Mouse (Mus musculus) CH12.LX (cell line): Measurements from ENCODE around the gene Ppp1r35. TPM values are rescaled to one million over a fixed set of nuclear protein-coding genes. Genes with fewer than 3 reads are reported as not detected.

ENCODE experiments used
- DNase-seq: peaks from one replicate; pipeline ENCODE4 v3.0.0-alpha.2; 2013; ENCODE audit errors: extremely low read depth
- H3K27ac ChIP-seq: 2 replicates; pipeline ENCODE4 v1.5.1; 2012; ENCODE audit warnings: low read depth, mild to moderate bottlenecking, control low read depth, moderate library complexity; ENCODE audit not compliant: insufficient read depth
- H3K27me3 ChIP-seq: replicated peaks from 2 replicates; pipeline ENCODE3; 2012; ENCODE audit warnings: inconsistent platforms
- H3K36me3 ChIP-seq, 2 experiments: replicated peaks in 1 of 2; 2 replicates each; pipeline versions ENCODE3 to v1.6.1; 2012; ENCODE audit warnings: inconsistent platforms in 1 of 2, low read length in 1 of 2, mild to moderate bottlenecking in 1 of 2, mixed read lengths in 1 of 2, moderate library complexity in 1 of 2; ENCODE audit not compliant: control insufficient read depth in 1 of 2, insufficient read depth in 1 of 2
- H3K4me1 ChIP-seq, 2 experiments: 2 replicates each; pipeline ENCODE4 v1.6.1; 2012; ENCODE audit warnings: inconsistent platforms in 1 of 2, moderate library complexity in 1 of 2; ENCODE audit not compliant: insufficient read depth in 2 of 2, control insufficient read depth in 1 of 2
- H3K4me2 ChIP-seq: 2 replicates; pipeline ENCODE4 v1.6.1; 2012; ENCODE audit warnings: low read depth, mild to moderate bottlenecking, control low read depth; ENCODE audit not compliant: poor library complexity, insufficient read depth, severe bottlenecking
- H3K4me3 ChIP-seq, 3 experiments: fragments of 150-350 bp in 1 of 3; sonication (generic) in 1 of 3; replicated peaks in 1 of 3; 2 replicates each; pipeline versions ENCODE3 to v1.5.1; 2011 to 2012; ENCODE audit warnings: low read depth in 2 of 3, low read length in 2 of 3, mild to moderate bottlenecking in 2 of 3, moderate library complexity in 2 of 3, control low read depth in 1 of 3, improper control_type of control experiment in 1 of 3, inconsistent platforms in 1 of 3, mixed read lengths in 1 of 3; ENCODE audit not compliant: poor library complexity in 1 of 3
- H3K79me2 ChIP-seq: replicated peaks from 2 replicates; pipeline ENCODE4 v1.6.1; 2012; ENCODE audit warnings: mild to moderate bottlenecking, moderate library complexity; ENCODE audit not compliant: control insufficient read depth, poor library complexity, insufficient read depth, severe bottlenecking; ENCODE audit errors: extremely low read depth
- H3K9ac ChIP-seq: 2 replicates; pipeline ENCODE4 v1.6.1; 2012; ENCODE audit warnings: low read depth, mild to moderate bottlenecking, control low read depth, moderate library complexity; ENCODE audit not compliant: insufficient read depth
- H3K9me3 ChIP-seq: replicated peaks from 2 replicates; pipeline ENCODE3; 2012; ENCODE audit warnings: low read length, inconsistent platforms, mixed read lengths
- CHD2 ChIP-seq: IDR thresholded peaks from 2 replicates; pipeline ENCODE4 v1.6.1; 2011; ENCODE audit warnings: low read length, improper control_type of control experiment
- ELF1 ChIP-seq: IDR thresholded peaks from 2 replicates; pipeline ENCODE4 v1.6.1; 2014; ENCODE audit warnings: low read depth, mild to moderate bottlenecking, inconsistent platforms, low read length, improper control_type of control experiment
- EP300 ChIP-seq: IDR thresholded peaks from 2 replicates; pipeline ENCODE4 v1.6.1; 2011; ENCODE audit warnings: low read length, improper control_type of control experiment
- ETS1 ChIP-seq: conservative IDR thresholded peaks from 2 replicates; pipeline ENCODE4 v1.6.1; 2012; ENCODE audit warnings: low read depth, mild to moderate bottlenecking, inconsistent platforms, low read length, improper control_type of control experiment, moderate library complexity
- GABPA ChIP-seq: IDR thresholded peaks from 2 replicates; pipeline ENCODE4 v1.6.1; 2012; ENCODE audit warnings: low read depth, low read length, improper control_type of control experiment, inconsistent platforms; ENCODE audit not compliant: insufficient replicate concordance
- IRF4 ChIP-seq: IDR thresholded peaks from 2 replicates; pipeline ENCODE4 v1.6.1; 2014; ENCODE audit warnings: low read depth, mild to moderate bottlenecking, inconsistent platforms, low read length, improper control_type of control experiment
- JUN ChIP-seq: IDR thresholded peaks from 2 replicates; pipeline ENCODE4 v1.6.1; 2011; ENCODE audit warnings: low read depth, mild to moderate bottlenecking, low read length, improper control_type of control experiment, moderate library complexity; ENCODE audit not compliant: insufficient read depth
- JUND ChIP-seq: conservative IDR thresholded peaks from 2 replicates; pipeline ENCODE4 v1.6.1; 2011; ENCODE audit warnings: low read depth, low read length, improper control_type of control experiment
- MAX ChIP-seq: IDR thresholded peaks from 2 replicates; pipeline ENCODE4 v1.6.1; 2011; ENCODE audit warnings: low read length, improper control_type of control experiment
- MEF2A ChIP-seq: IDR thresholded peaks from 2 replicates; pipeline ENCODE4 v1.6.1; 2014; ENCODE audit warnings: low read depth, mild to moderate bottlenecking, inconsistent platforms, low read length, improper control_type of control experiment, borderline replicate concordance
- MXI1 ChIP-seq: IDR thresholded peaks from 2 replicates; pipeline ENCODE4 v1.6.1; 2011; ENCODE audit warnings: mild to moderate bottlenecking, low read depth, low read length, improper control_type of control experiment
- MYC ChIP-seq: IDR thresholded peaks from 2 replicates; pipeline ENCODE4 v1.6.1; 2011; ENCODE audit warnings: low read depth, mild to moderate bottlenecking, improper control_type of control experiment, low read length
- PAX5 ChIP-seq: IDR thresholded peaks from 2 replicates; pipeline ENCODE4 v1.6.1; 2012; ENCODE audit warnings: low read length, inconsistent platforms, mixed read lengths
- RAD21 ChIP-seq: IDR thresholded peaks from 2 replicates; pipeline ENCODE4 v1.6.1; 2011; ENCODE audit warnings: low read depth, mild to moderate bottlenecking, low read length, improper control_type of control experiment, moderate library complexity
- SMC3 ChIP-seq: IDR thresholded peaks from 2 replicates; pipeline ENCODE4 v1.6.1; 2011; ENCODE audit warnings: low read depth, low read length, improper control_type of control experiment
- TBP ChIP-seq: conservative IDR thresholded peaks from 2 replicates; pipeline ENCODE4 v1.6.1; 2011; ENCODE audit warnings: low read depth, low read length, improper control_type of control experiment
- TCF12 ChIP-seq: IDR thresholded peaks from 2 replicates; pipeline ENCODE4 v1.6.1; 2014; ENCODE audit warnings: low read depth, mild to moderate bottlenecking, inconsistent platforms, low read length, improper control_type of control experiment
- UBTF ChIP-seq: IDR thresholded peaks from 2 replicates; pipeline ENCODE4 v1.6.1; 2012; ENCODE audit warnings: low read depth, mild to moderate bottlenecking, inconsistent platforms, low read length, improper control_type of control experiment, moderate library complexity
- ZC3H11A ChIP-seq: IDR thresholded peaks from 2 replicates; pipeline ENCODE4 v1.6.1; 2012; ENCODE audit warnings: low read depth, mild to moderate bottlenecking, inconsistent platforms, low read length, improper control_type of control experiment
- ZNF384 ChIP-seq: IDR thresholded peaks from 2 replicates; pipeline ENCODE4 v1.6.1; 2012; ENCODE audit warnings: low read depth, low read length, improper control_type of control experiment, inconsistent platforms
- dilution Hi-C: fragments of 300-500 bp; cut with MboI; formaldehyde crosslinking; loops from 2 replicates; pipeline ENCODE4 v1.14.3; 2020; ENCODE audit warnings: low sequenced_read_pairs; ENCODE audit not compliant: extremely low pct_unique_long_range_greater_than_20kb, extremely low pct_ligation_motif_present
- in situ Hi-C: fragments of 300-500 bp; cut with MboI; formaldehyde crosslinking; loops from 3 replicates; pipeline ENCODE4 v1.14.3; 2019; ENCODE audit warnings: low sequenced_read_pairs, low pct_ligation_motif_present, low pct_unique_long_range_greater_than_20kb, mixed read lengths
- polyA plus RNA-seq: library from polyadenylated mRNA; unstranded; fragments of >175 nt; gene quantifications from 2 replicates; pipeline ENCODE4 v1.2.1, GENCODE M21; 2012; ENCODE audit warnings: low read depth; ENCODE audit not compliant: insufficient read length
- total RNA-seq, 2 experiments: library from RNA; depleted of rRNA; stranded (reverse); fragments of 300-350 nt in 1 of 2; fragments of >200 nt in 1 of 2; gene quantifications; 2 replicates each; pipeline ENCODE4 v1.2.3; 2012 to 2014

Gene Ppp1r35
- total and polyA plus RNA-seq, 3 experiments = 17.3 to 34.6 (median 23.3) TPM

DNA sequence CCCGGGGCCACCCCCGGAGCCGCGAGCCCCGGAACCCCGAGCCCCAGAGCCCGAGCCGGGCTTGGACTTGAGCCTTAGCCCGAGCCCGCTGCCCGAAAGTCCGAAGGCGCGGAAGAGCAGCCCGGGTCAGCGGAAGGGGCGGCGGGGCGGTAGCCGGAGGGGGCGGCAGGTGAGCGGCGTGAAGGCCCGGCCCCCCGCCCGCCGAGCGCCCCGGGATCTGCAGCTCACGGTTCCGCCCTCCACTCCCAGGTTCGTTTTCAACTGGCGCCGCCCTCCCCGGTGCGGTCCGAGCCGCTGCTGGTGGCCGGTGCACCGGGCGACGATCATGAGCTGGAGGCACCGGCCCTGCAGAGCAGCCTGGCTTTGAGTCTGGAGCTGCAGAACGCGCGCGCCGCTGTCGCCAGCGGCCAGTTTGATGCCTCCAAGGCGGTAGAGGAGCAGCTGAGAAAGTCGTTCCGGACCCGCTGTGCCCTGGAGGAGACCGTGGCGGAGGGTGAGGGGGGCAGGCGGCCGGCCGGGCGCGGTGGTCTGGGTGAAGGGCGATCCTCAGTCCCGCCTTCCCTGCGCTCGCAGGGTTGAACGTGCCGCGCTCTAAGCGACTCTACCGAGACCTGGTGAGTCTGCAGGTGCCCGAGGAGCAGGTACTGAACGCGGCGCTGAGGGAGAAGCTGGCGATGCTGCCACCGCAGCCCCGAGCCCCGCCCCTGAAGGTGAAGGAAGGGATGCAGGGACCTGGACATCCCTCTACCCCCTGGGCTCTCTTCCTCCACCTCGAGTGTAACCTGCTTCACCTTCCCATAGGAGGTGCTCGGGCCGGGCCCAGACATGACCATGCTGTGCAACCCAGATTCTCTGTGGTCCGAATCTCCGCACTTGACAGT is 644 bp downstream of the Ppp1r35 start (continued):
- TF ChIP-seq TCF12 (no peak), TBP (no peak), JUN (no peak), GABPA (no peak), CHD2 (no peak; the same call in 1 of the 2 replicates), MAX (no peak), EP300 (no peak)
- TF ChIP-seq, all 38 proteins: peak for 5

DNA sequence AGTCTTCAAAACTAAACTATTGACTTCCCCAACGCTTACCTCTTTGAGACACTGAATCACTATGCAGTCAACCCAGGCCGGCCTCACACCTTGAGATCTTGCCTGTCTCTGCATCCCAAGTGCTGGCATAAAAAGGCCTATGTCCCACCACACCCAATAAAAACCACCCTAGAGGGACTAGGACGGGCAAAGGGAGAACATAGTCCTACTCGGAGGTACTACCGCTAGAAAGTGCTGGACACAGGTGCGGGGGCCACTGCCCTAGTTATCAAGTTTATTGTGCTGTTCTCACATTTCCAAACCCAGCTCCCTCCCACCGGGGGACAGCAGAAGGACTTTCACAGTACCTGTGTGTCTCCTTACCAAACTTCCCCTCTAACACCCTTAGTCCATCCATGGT is 3.0 kb downstream of the Ppp1r35 start:
- H3K9ac ChIP-seq = no peak overlapping the region
- H3K4me3 ChIP-seq = no peak overlapping the region
- in situ Hi-C loops (no loop called here), dilution Hi-C loops (no loop called here)
- peaks cover 35 to 55% of the 10 kb centered on the region in 2 experiments for H3K36me3 ChIP-seq
- no peaks in the 10 kb centered on the region for H3K9me3 ChIP-seq
- no peak overlapping the region for H3K4me2 ChIP-seq
- no peak for TF ChIP-seq ELF1
- TF ChIP-seq SMC3 = no peak
- TF ChIP-seq PAX5 = no peak
- TF ChIP-seq ZNF384 = no peak
- TF ChIP-seq MEF2A = no peak
- TF ChIP-seq MYC = no peak
- no peak for TF ChIP-seq ETS1
- TF ChIP-seq MXI1 = no peak
- TF ChIP-seq IRF4 = no peak
- TF ChIP-seq UBTF = no peak
- no peak for TF ChIP-seq RAD21
- TF ChIP-seq JUND = no peak
- no peak for TF ChIP-seq ZC3H11A
- peaks cover 39% of the 10 kb centered on the region for H3K79me2 ChIP-seq
- H3K27ac ChIP-seq = no peak overlapping the region
- no peaks in the 10 kb centered on the region for H3K27me3 ChIP-seq
- no peak for DNase-seq
- peaks cover 20 to 67% of the 10 kb centered on the region in 2 experiments for H3K4me1 ChIP-seq
